Mouse (Mus musculus) cerebellum, adult 2 months (tissue): ENCODE measurements around the gene Csrp1. TPM values are rescaled to one million over a fixed set of nuclear protein-coding genes. Genes with fewer than 3 reads are reported as not detected.

ENCODE experiments used
- DNase-seq, 2 experiments: peaks; one replicate each; pipeline ENCODE4 v3.0.0; 2021
- H3K27ac ChIP-seq: fragments of 200-500 bp; 2 replicates; pipeline ENCODE4 v1.5.1; 2012; ENCODE audit warnings: low read length, control low read depth, inconsistent platforms; ENCODE audit not compliant: insufficient read depth
- H3K27me3 ChIP-seq: fragments of 200-500 bp; 2 replicates; pipeline ENCODE4 v1.6.1; 2012; ENCODE audit warnings: inconsistent platforms, mild to moderate bottlenecking, low read length, moderate library complexity; ENCODE audit not compliant: control insufficient read depth, insufficient read depth
- H3K4me1 ChIP-seq: fragments of 200-500 bp; 2 replicates; pipeline ENCODE4 v1.6.1; 2011; ENCODE audit warnings: low read length; ENCODE audit not compliant: control insufficient read depth, insufficient read depth
- H3K4me3 ChIP-seq: fragments of 200-500 bp; replicated peaks from 2 replicates; pipeline ENCODE3; 2011; ENCODE audit warnings: mild to moderate bottlenecking, low read depth, low read length, control low read depth; ENCODE audit not compliant: insufficient read depth
- CTCF ChIP-seq: fragments of 200-500 bp; IDR thresholded peaks from 2 replicates; pipeline ENCODE4 v1.5.1; 2011; ENCODE audit warnings: low read depth, mild to moderate bottlenecking, control low read depth, low read length, moderate library complexity, borderline replicate concordance; ENCODE audit not compliant: insufficient read depth
- POLR2A ChIP-seq: fragments of 200-500 bp; IDR thresholded peaks from 2 replicates; pipeline ENCODE4 v1.6.1; 2011; ENCODE audit warnings: low read length, control low read depth, borderline replicate concordance; ENCODE audit not compliant: insufficient read depth
- WGBS: fragments of 180-500 bp; shearing (Covaris S2); methylation state at CpG from one replicate; pipeline ENCODE4 v1.1.7; 2018; 5-methylcytosine and 5-hydroxymethylcytosine counted together
- polyA plus RNA-seq: library from polyadenylated mRNA; depleted of rRNA; stranded (reverse); fragments of >200 nt; gene quantifications from 2 replicates; pipeline ENCODE4 v1.2.3, GENCODE M21; 2012

Csrp1 gene
- polyA plus RNA-seq, 1 experiment, result 434 TPM

- no peak for DNase-seq
Measured at GRCm38 (mm10) chr1:135735460-135735859, 15.6 kb downstream of the Csrp1 start.

GRCm38 (mm10) chr1:135744987-135745386 lies 25.1 kb downstream of the Csrp1 start:
- no peak overlapping the region for H3K4me3 ChIP-seq
- H3K27me3 ChIP-seq, result no peaks in the 10 kb centered on the region
- no peak for DNase-seq
- WGBS, result 78% methylated on average over 7 of the region's 7 CpGs
- TF ChIP-seq POLR2A, result no peak
- no peak for TF ChIP-seq CTCF
- no peaks in the 10 kb centered on the region for H3K4me1 ChIP-seq
- H3K27ac ChIP-seq, result no peak overlapping the region

More at GRCm38 (mm10) chr1:135735460-135735859, 15.6 kb downstream of the Csrp1 start:
- Histone ChIP-seq H3K4me3 (no peak overlapping the region), H3K27me3 (no peaks in the 10 kb centered on the region), H3K27ac (peak overlapping the region; percentile 68; the same call in 1 of the 2 replicates), H3K4me1 (no peaks in the 10 kb centered on the region)
- TF ChIP-seq POLR2A, result no peak
- TF ChIP-seq CTCF, result no peak
- 72% methylated on average over 6 of the region's 6 CpGs for WGBS

- TF ChIP-seq POLR2A (no peak), CTCF (no peak)
- Histone ChIP-seq H3K4me1 (no peaks in the 10 kb centered on the region), H3K4me3 (no peak overlapping the region), H3K27ac (no peak overlapping the region), H3K27me3 (no peaks in the 10 kb centered on the region)
- DNase-seq, result no peak
- 75% methylated on average over 4 of the region's 4 CpGs for WGBS
Measured at GRCm38 (mm10) chr1:135746248-135746647, 26.4 kb downstream of the Csrp1 start.

GRCm38 (mm10) chr1:135752737-135753348 lies 33.0 kb downstream of the Csrp1 start:
- no peaks in the 10 kb centered on the region for H3K4me1 ChIP-seq
- H3K27me3 ChIP-seq, result no peaks in the 10 kb centered on the region
- DNase-seq, result peak; percentile 77 to 81
- WGBS, result 19% methylated on average over 10 of the region's 10 CpGs
- H3K27ac ChIP-seq, result no peak overlapping the region
- H3K4me3 ChIP-seq, result no peak overlapping the region
- TF ChIP-seq POLR2A (no peak), CTCF (peak; percentile 81)

- 60% methylated on average over 9 of the region's 9 CpGs for WGBS
- no peaks in the 10 kb centered on the region for H3K27me3 ChIP-seq
- H3K27ac ChIP-seq, result no peak overlapping the region
- no peak for DNase-seq
- TF ChIP-seq POLR2A (no peak), CTCF (no peak)
- H3K4me3 ChIP-seq, result no peak overlapping the region
- H3K4me1 ChIP-seq, result no peaks in the 10 kb centered on the region
Measured at GRCm38 (mm10) chr1:135755287-135755686, 35.4 kb downstream of the Csrp1 start.

- 85% methylated on average over 3 of the region's 3 CpGs for WGBS
- no peaks in the 10 kb centered on the region for H3K27me3 ChIP-seq
- H3K27ac ChIP-seq, result no peak overlapping the region
- no peak for DNase-seq
- H3K4me1 ChIP-seq, result no peaks in the 10 kb centered on the region
- TF ChIP-seq POLR2A (no peak), CTCF (no peak)
- no peak overlapping the region for H3K4me3 ChIP-seq
Measured at GRCm38 (mm10) chr1:135755913-135756312, 36.1 kb downstream of the Csrp1 start.

GRCm38 (mm10) chr1:135757287-135757686 lies 37.4 kb downstream of the Csrp1 start:
- no peak for DNase-seq
- no peak for TF ChIP-seq CTCF
- no peak for TF ChIP-seq POLR2A
- WGBS, result 85% methylated on average over 8 of the region's 8 CpGs

GRCm38 (mm10) chr1:135759685-135760084 lies 39.8 kb downstream of the Csrp1 start:
- no peak overlapping the region for H3K27ac ChIP-seq
- no peaks in the 10 kb centered on the region for H3K27me3 ChIP-seq
- no peak overlapping the region for H3K4me3 ChIP-seq
- no peaks in the 10 kb centered on the region for H3K4me1 ChIP-seq
- no peak for TF ChIP-seq POLR2A
- TF ChIP-seq CTCF, result no peak
- no peak for DNase-seq
- 55% methylated on average over 4 of the region's 4 CpGs for WGBS

More at GRCm38 (mm10) chr1:135757287-135757686, 37.4 kb downstream of the Csrp1 start:
- Histone ChIP-seq H3K4me3 (no peak overlapping the region), H3K4me1 (no peaks in the 10 kb centered on the region), H3K27ac (no peak overlapping the region), H3K27me3 (no peaks in the 10 kb centered on the region)

- WGBS, result 76% methylated on average over 8 of the region's 8 CpGs
- no peak for DNase-seq
- no peak overlapping the region for H3K4me3 ChIP-seq
- no peaks in the 10 kb centered on the region for H3K4me1 ChIP-seq
- TF ChIP-seq POLR2A (no peak), CTCF (no peak)
- no peaks in the 10 kb centered on the region for H3K27me3 ChIP-seq
- no peak overlapping the region for H3K27ac ChIP-seq
Measured at GRCm38 (mm10) chr1:135760216-135760615, 40.4 kb downstream of the Csrp1 start.
